Mouse (Mus musculus) heart, postnatal 0 days (tissue): ENCODE data around the gene Rnf181.

Experiments
- CTCF ChIP-seq: IDR thresholded peaks from 2 replicates; pipeline ENCODE4 v1.5.1; 2016; ENCODE audit warnings: antibody characterized with exemption, control low read depth, low read depth
- EP300 ChIP-seq: IDR thresholded peaks from 2 replicates; pipeline ENCODE4 v1.6.1; 2016; ENCODE audit warnings: antibody characterized with exemption, low read depth

DNA sequence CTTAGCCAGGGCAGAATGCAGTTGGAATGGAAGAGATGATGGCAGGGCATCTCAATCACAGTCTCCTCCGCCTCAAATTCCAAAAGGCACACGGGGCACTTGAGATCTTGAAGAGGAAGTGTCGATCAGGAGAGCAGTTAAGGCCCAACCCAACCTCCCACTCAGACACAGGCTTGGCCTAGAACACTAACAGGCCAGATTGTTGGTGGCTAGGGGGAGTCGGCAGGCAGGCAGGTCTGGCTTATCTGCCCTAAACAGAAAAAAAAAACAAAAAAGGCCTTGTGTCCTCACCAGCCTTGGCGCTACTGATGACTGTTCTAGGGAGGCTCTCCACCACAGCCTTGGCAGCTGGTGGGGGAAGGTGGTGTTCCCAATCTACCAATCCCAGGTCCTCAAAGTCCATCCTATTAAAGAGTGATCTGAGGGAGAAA lies 5.6 kb downstream of the Rnf181 start:
- TF ChIP-seq CTCF (no peak), EP300 (no peak)
